23 mouse cellular contexts compared by ENCODE assay signal in the genomic region with DNA sequence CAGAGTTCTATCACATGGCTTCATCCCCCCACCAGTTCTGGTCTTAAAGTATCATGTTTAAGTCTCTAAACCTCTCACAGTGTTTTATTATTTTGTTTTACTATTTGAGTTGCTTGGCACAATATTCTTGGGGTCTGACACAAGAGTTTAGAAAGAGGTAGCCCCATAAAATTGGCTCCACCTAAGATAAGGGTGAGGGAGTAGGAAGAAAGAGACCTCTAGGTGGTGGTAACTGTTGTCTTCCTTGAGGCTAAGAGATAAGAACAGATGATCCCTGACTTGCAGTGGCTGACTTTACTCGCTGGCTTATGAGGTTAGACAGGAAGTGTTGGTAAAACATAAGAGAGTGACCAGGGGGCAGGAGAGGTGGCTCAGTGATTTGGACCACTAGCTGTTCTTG. TPM values are rescaled to one million over a fixed set of nuclear protein-coding genes. Genes with fewer than 3 reads are reported as not detected.
DNase-seq lines count a peak whose midpoint lies in the region; ATAC-seq and TF ChIP-seq lines count a peak whose summit lies in the region.
"Had no signal": no experiment of that assay in that cellular context is flagged by ENCODE, and none has a peak within 500 bp of the region (broad histone marks: within the 10 kb centered on the region; RNA-seq: fewer than 3 reads in every experiment).

No protein-coding gene starts in this region.

- no peak for TF ChIP-seq POLR2A in MEL (IDR thresholded peaks at IDR 0.05; ENCODE audit: control insufficient read depth in 1 of 2, insufficient read depth in 1 of 2, low read depth in 1 of 2, low read length in 2 of 2, poor library complexity in 1 of 2)
- TF ChIP-seq POLR2A in thymus, adult 2 months (IDR thresholded peaks at IDR 0.05; ENCODE audit: control insufficient read depth, extremely low read depth, insufficient read depth, low read length, poor library complexity): no peak

- peak in 1 of 3 experiments; percentile 23; a peak in 2 of 6 replicates for TF ChIP-seq CTCF in MEL (IDR thresholded peaks at IDR 0.05 in 2 of 3, conservative IDR thresholded peaks at IDR 0.05 in 1 of 3; ENCODE audit: control insufficient read depth in 1 of 3, insufficient read depth in 1 of 3, low read depth in 2 of 3, low read length in 3 of 3, poor library complexity in 1 of 3, severe bottlenecking in 1 of 3)
- TF ChIP-seq CTCF in thymus, adult 2 months (IDR thresholded peaks at IDR 0.05; ENCODE audit: borderline replicate concordance, control insufficient read depth, extremely low read depth, insufficient read depth, low read length, poor library complexity): no peak

- DNase-seq in heart, adult 11 months: peak; percentile 55
- no peak for DNase-seq in heart, postnatal 36 days
- peak; percentile 73 for DNase-seq in MEL (ENCODE audit: low read depth, low spot score)
- DNase-seq in liver, embryonic 13.5 days: no peak
- no peak for DNase-seq in thymus, adult 2 months
- DNase-seq in layer of hippocampus, adult 18-20 months (ENCODE audit: low spot score in 2 of 2): no peak
- DNase-seq: adrenal gland, adult 8-10 months; cerebellum, adult 18-20 months; cerebellum, adult 9-11 months; cerebellum, postnatal 36 days; heart, adult 2 months; heart, postnatal 14 days had no signal

- peak; percentile 62 to 69; a peak in 3 of 4 replicates for TF ChIP-seq EP300 in MEL (IDR thresholded peaks at IDR 0.05; ENCODE audit: low read depth in 1 of 2, low read length in 2 of 2)

- ATAC-seq in liver, embryonic 13.5 days (ENCODE audit: low read depth): peak; percentile 86
- peak; percentile 78 for ATAC-seq in megakaryocyte progenitor cell, adult 5-6 weeks (replicated peaks; ENCODE audit: poor library complexity)
- ATAC-seq in inflammation-experienced regulatory T-cells, adult 6 months: no peak
- ATAC-seq: forebrain, embryonic 14.5 days had no signal

- TF ChIP-seq RAD21 in MEL (IDR thresholded peaks at IDR 0.05; ENCODE audit: low read depth, low read length): 0 out of 2 replicates have a peak, but pooled peaks have one; percentile 1

- no peaks in the 10 kb centered on the region for H3K27me3 ChIP-seq in MEL (ENCODE audit: control insufficient read depth in 1 of 2, insufficient read depth in 2 of 2, low read length in 2 of 2)
- H3K27me3 ChIP-seq in liver, embryonic 13.5 days: no peaks in the 10 kb centered on the region
- no peaks in the 10 kb centered on the region for H3K27me3 ChIP-seq in thymus, adult 2 months (ENCODE audit: control insufficient read depth, insufficient read depth, low read length)
- H3K27me3 ChIP-seq: CH12.LX; heart, embryonic 15.5 days; hindbrain, embryonic 15.5 days had no signal

- H3K9ac ChIP-seq in MEL (ENCODE audit: control insufficient read depth, low read depth, low read length, poor library complexity, severe bottlenecking): no peak overlapping the region
- H3K9ac ChIP-seq in liver, embryonic 13.5 days: no peak overlapping the region; the same call in 1 of the 2 replicates
- H3K9ac ChIP-seq: heart, embryonic 15.5 days; hindbrain, embryonic 15.5 days had no signal

- H3K9me3 ChIP-seq in MEL (replicated peaks; ENCODE audit: insufficient read depth, low read length): no peaks in the 10 kb centered on the region
- no peaks in the 10 kb centered on the region for H3K9me3 ChIP-seq in liver, embryonic 13.5 days (replicated peaks)
- H3K9me3 ChIP-seq: embryonic facial prominence, embryonic 10.5 days; forebrain, embryonic 10.5 days; heart, embryonic 15.5 days; hindbrain, embryonic 10.5 days; hindbrain, embryonic 15.5 days had no signal

- WGBS in liver, embryonic 13.5 days (ENCODE audit: insufficient replicate concordance): 12% methylated on average over 1 of the region's 1 CpGs
- 59% methylated on average over 1 of the region's 1 CpGs for WGBS in thymus, adult 2 months

- H3K4me1 ChIP-seq in MEL (ENCODE audit: control insufficient read depth in 1 of 2, insufficient read depth in 2 of 2, low read length in 2 of 2): peaks cover 2 to 13% of the 10 kb centered on the region in 2 experiments; a peak in 3 of 4 replicates
- peaks cover 31% of the 10 kb centered on the region for H3K4me1 ChIP-seq in liver, embryonic 13.5 days (replicated peaks)
- no peaks in the 10 kb centered on the region for H3K4me1 ChIP-seq in thymus, adult 2 months (replicated peaks; ENCODE audit: control insufficient read depth, insufficient read depth, low read length)
- H3K4me1 ChIP-seq: embryonic facial prominence, embryonic 10.5 days; forebrain, embryonic 10.5 days had no signal

- 0 out of 2 replicates have a peak overlapping the region, but pooled peaks have one; percentile 21 for H3K4me2 ChIP-seq in liver, embryonic 13.5 days
- H3K4me2 ChIP-seq: heart, embryonic 11.5 days; heart, embryonic 15.5 days; hindbrain, embryonic 15.5 days had no signal

- peak overlapping the region in 1 of 2 experiments; percentile 13; a peak in 1 of 4 replicates for H3K4me3 ChIP-seq in MEL (ENCODE audit: control insufficient read depth in 1 of 2, insufficient read depth in 1 of 2, low read depth in 2 of 2, low read length in 2 of 2)
- H3K4me3 ChIP-seq in liver, embryonic 13.5 days (replicated peaks): no peak overlapping the region
- no peak overlapping the region for H3K4me3 ChIP-seq in thymus, adult 2 months (ENCODE audit: control insufficient read depth, insufficient read depth, low read length)
- H3K4me3 ChIP-seq: embryonic facial prominence, embryonic 10.5 days; forebrain, embryonic 10.5 days; heart, adult 2 months; heart, embryonic 15.5 days; hindbrain, embryonic 10.5 days; hindbrain, embryonic 15.5 days had no signal

- intact Hi-C loops in heart, postnatal 36 days (cut with DNase I): no loop called here

- H3K36me3 ChIP-seq in MEL (ENCODE audit: control insufficient read depth in 1 of 2, insufficient read depth in 2 of 2, low read length in 2 of 2): peaks cover 12 to 15% of the 10 kb centered on the region in 2 experiments
- peaks cover 50% of the 10 kb centered on the region for H3K36me3 ChIP-seq in liver, embryonic 13.5 days
- H3K36me3 ChIP-seq in thymus, adult 2 months (ENCODE audit: control insufficient read depth, insufficient read depth, low read length): no peaks in the 10 kb centered on the region

- H3K79me2 ChIP-seq in MEL (ENCODE audit: control insufficient read depth, insufficient read depth, low read length, poor library complexity): peaks cover 2% of the 10 kb centered on the region; the same call in 1 of the 2 replicates

- peak overlapping the region; percentile 51 for H3K27ac ChIP-seq in MEL (ENCODE audit: control insufficient read depth, low read depth, low read length)
- peak overlapping the region; percentile 53; the same call in 1 of the 2 replicates for H3K27ac ChIP-seq in liver, embryonic 13.5 days
- no peak overlapping the region for H3K27ac ChIP-seq in thymus, adult 2 months (ENCODE audit: control insufficient read depth, insufficient read depth, low read length)
- H3K27ac ChIP-seq: embryonic facial prominence, embryonic 10.5 days; forebrain, embryonic 10.5 days; heart, embryonic 15.5 days; hindbrain, embryonic 10.5 days; hindbrain, embryonic 15.5 days had no signal

TF ChIP-seq in MEL, 35 proteins besides CTCF, POLR2A, EP300 and RAD21:
- TF ChIP-seq ELF1 (IDR thresholded peaks at IDR 0.05; ENCODE audit: low read depth, low read length) (peak; percentile 25; the same call in 1 of the 2 replicates), GABPA (IDR thresholded peaks at IDR 0.05; ENCODE audit: low read depth, low read length) (no peak), TCF12 (IDR thresholded peaks at IDR 0.05; ENCODE audit: low read depth, low read length) (0 out of 2 replicates have a peak, but pooled peaks have one; percentile 32), ETS1 (IDR thresholded peaks at IDR 0.05; ENCODE audit: low read depth, low read length) (peak; percentile 84), POLR2AphosphoS5 (IDR thresholded peaks at IDR 0.05; ENCODE audit: borderline replicate concordance, low read depth, low read length) (no peak), GATA1 (IDR thresholded peaks at IDR 0.05; ENCODE audit: low read depth, low read length) (peak; percentile 89), SIN3A (IDR thresholded peaks at IDR 0.05; ENCODE audit: low read length) (peak; percentile 79)

RNA-seq across cellular contexts. Expression of a gene that starts 6.4 kb away (rescaled TPM):
- 100 to 1,000 TPM; 432 to 477 TPM for total RNA-seq in heart, postnatal 36 days (2021)
- total RNA-seq in MEL (2012; rRNA removed): 20.8 and 25.5 TPM in 2 replicates
- 10 to 100 TPM in 1 of 2 experiments, not detected in 1; 29.4 TPM for polyA plus RNA-seq in MEL (2012; ENCODE audit: insufficient read depth in 1 of 2, insufficient read length in 2 of 2, low read depth in 1 of 2, low replicate concordance in 2 of 2, missing spikeins in 1 of 2)
- 15.5 and 21.7 TPM in 2 replicates for polyA plus RNA-seq in liver, embryonic 13.5 days (2015; fragmentation: Nextera tagmentation; extraction: Ambion mirVana)
- total RNA-seq in megakaryocyte progenitor cell, adult 5-6 weeks (2015): 15.7 and 31.2 TPM in 2 replicates
- total RNA-seq in megakaryocyte progenitor cell, adult 5-6 weeks (2017): 34.1 and 60.3 TPM in 2 replicates
- 10 to 100 TPM; 10.9 to 15.6 (median 13.2) TPM for polyA plus RNA-seq in inflammation-experienced regulatory T-cells, adult 6 months (2017; shearing (Covaris generic))
- polyA plus RNA-seq in thymus, adult 2 months (2012; rRNA removed): 7.2 and 9.6 TPM in 2 replicates
- 10 to 100 TPM; 86.7 to 88.5 TPM for total RNA-seq in layer of hippocampus, adult 18-20 months (2021)

RNA-seq across cellular contexts. Expression of a gene that starts 25.6 kb away (rescaled TPM):
- total RNA-seq in heart, postnatal 36 days (2021): 10 to 100 TPM; 27.3 to 31.6 TPM
- 34.1 and 34.5 TPM in 2 replicates for total RNA-seq in MEL (2012; rRNA removed)
- polyA plus RNA-seq in MEL (2012; ENCODE audit: insufficient read depth in 1 of 2, insufficient read length in 2 of 2, low read depth in 1 of 2, low replicate concordance in 2 of 2, missing spikeins in 1 of 2): 100 to 1,000 TPM in 1 of 2 experiments, 10 to 100 TPM in 1; 35.4 to 302 TPM
- 21.5 and 24.6 TPM in 2 replicates for polyA plus RNA-seq in liver, embryonic 13.5 days (2015; fragmentation: Nextera tagmentation; extraction: Ambion mirVana)
- total RNA-seq in megakaryocyte progenitor cell, adult 5-6 weeks (2015): 55.2 and 56.9 TPM in 2 replicates
- total RNA-seq in megakaryocyte progenitor cell, adult 5-6 weeks (2017): 43.1 and 49.9 TPM in 2 replicates
- 10 to 100 TPM; 26.7 to 28.3 (median 28.1) TPM for polyA plus RNA-seq in inflammation-experienced regulatory T-cells, adult 6 months (2017; shearing (Covaris generic))
- 27.6 and 33.5 TPM in 2 replicates for polyA plus RNA-seq in thymus, adult 2 months (2012; rRNA removed)
- 10 to 100 TPM; 32.0 to 35.3 TPM for total RNA-seq in layer of hippocampus, adult 18-20 months (2021)

RNA-seq across cellular contexts. Expression of a gene that starts 43.7 kb away (rescaled TPM):
- not detected for total RNA-seq in heart, postnatal 36 days (2021)
- total RNA-seq in MEL (2012; rRNA removed): not detected in 2 replicates
- polyA plus RNA-seq in MEL (2012; ENCODE audit: insufficient read depth in 1 of 2, insufficient read length in 2 of 2, low read depth in 1 of 2, low replicate concordance in 2 of 2, missing spikeins in 1 of 2): not detected
- polyA plus RNA-seq in liver, embryonic 13.5 days (2015; fragmentation: Nextera tagmentation; extraction: Ambion mirVana): not detected in 2 replicates
- total RNA-seq in megakaryocyte progenitor cell, adult 5-6 weeks (2015): not detected in 2 replicates
- total RNA-seq in megakaryocyte progenitor cell, adult 5-6 weeks (2017): not detected in 2 replicates
- polyA plus RNA-seq in inflammation-experienced regulatory T-cells, adult 6 months (2017; shearing (Covaris generic)): 1 to 10 TPM in 1 of 3 experiments, under 1 TPM in 2; 0.33 to 1.2 (median 0.85) TPM
- 0.05 and 0.11 TPM in 2 replicates for polyA plus RNA-seq in thymus, adult 2 months (2012; rRNA removed)
- total RNA-seq in layer of hippocampus, adult 18-20 months (2021): under 1 TPM in 1 of 2 experiments, not detected in 1; 0.76 TPM
- total RNA-seq: gastrocnemius, adult 8-10 months; heart, adult 2 months had no signal
- polyA plus RNA-seq: forebrain, embryonic 14.5 days; heart, adult 2 months; heart, embryonic 15.5 days; hindbrain, embryonic 10.5 days; hindbrain, embryonic 15.5 days had no signal

Comparison
In these comparisons a context has a peak if more than half of its experiments do, and no peak if none do; other contexts are left out.
1. DNase-seq: peak in heart, adult 11 months (single experiment) and MEL (single experiment); none in heart, postnatal 36 days (0 of 2), liver, embryonic 13.5 days (single experiment), thymus, adult 2 months (single experiment) and layer of hippocampus, adult 18-20 months (0 of 2).
2. RNA of a gene that starts 6.4 kb away (total RNA-seq): 432 to 477 TPM in heart, postnatal 36 days; 86.7 to 88.5 TPM in layer of hippocampus, adult 18-20 months, 15.7 to 60.3 TPM in megakaryocyte progenitor cell, adult 5-6 weeks and 20.8 to 25.5 TPM in MEL; every median in the first group is over 4 times any median in the second.